Mouse (Mus musculus) thymus, adult 2 months (tissue): ENCODE measurements around the gene Apmap. TPM values are rescaled to one million over a fixed set of nuclear protein-coding genes. Genes with fewer than 3 reads are reported as not detected.

Experiments
- DNase-seq: peaks from one replicate; pipeline ENCODE4 v3.0.0; 2021
- H3K27ac ChIP-seq: fragments of 200-500 bp; 2 replicates; pipeline ENCODE4 v1.5.1; 2012; ENCODE audit warnings: low read length, control low read depth; ENCODE audit not compliant: control insufficient read depth, insufficient read depth
- H3K27me3 ChIP-seq: fragments of 200-500 bp; 2 replicates; pipeline ENCODE4 v1.6.1; 2012; ENCODE audit warnings: mild to moderate bottlenecking, low read length, moderate library complexity, mixed read lengths; ENCODE audit not compliant: control insufficient read depth, insufficient read depth
- H3K36me3 ChIP-seq: fragments of 200-500 bp; 2 replicates; pipeline ENCODE4 v1.6.1; 2012; ENCODE audit warnings: mild to moderate bottlenecking, low read length, moderate library complexity; ENCODE audit not compliant: control insufficient read depth, insufficient read depth
- H3K4me1 ChIP-seq: fragments of 200-500 bp; replicated peaks from 2 replicates; pipeline ENCODE4 v1.6.1; 2012; ENCODE audit warnings: low read length; ENCODE audit not compliant: control insufficient read depth, insufficient read depth
- H3K4me3 ChIP-seq: fragments of 200-500 bp; 2 replicates; pipeline ENCODE4 v1.5.1; 2012; ENCODE audit warnings: mild to moderate bottlenecking, low read length, control low read depth, moderate library complexity; ENCODE audit not compliant: control insufficient read depth, insufficient read depth
- CTCF ChIP-seq: fragments of 200-500 bp; IDR thresholded peaks from 2 replicates; pipeline ENCODE4 v1.5.1; 2012; ENCODE audit warnings: mild to moderate bottlenecking, control low read depth, low read length, moderate library complexity, borderline replicate concordance; ENCODE audit not compliant: control insufficient read depth, poor library complexity, insufficient read depth; ENCODE audit errors: extremely low read depth
- POLR2A ChIP-seq: fragments of 200-500 bp; IDR thresholded peaks from 2 replicates; pipeline ENCODE4 v1.6.1; 2012; ENCODE audit warnings: mild to moderate bottlenecking, low read length, control low read depth, moderate library complexity; ENCODE audit not compliant: control insufficient read depth, poor library complexity, insufficient read depth; ENCODE audit errors: extremely low read depth
- WGBS: fragments of 180-500 bp; shearing (Covaris S2); methylation state at CpG from one replicate; pipeline ENCODE4 v1.1.7; 2018; 5-methylcytosine and 5-hydroxymethylcytosine counted together
- polyA plus RNA-seq: library from polyadenylated mRNA; depleted of rRNA; stranded (reverse); fragments of >200 nt; gene quantifications from 2 replicates; pipeline ENCODE4 v1.2.3, GENCODE M21; 2012; rRNA removed

Apmap gene
- 53.0 and 58.6 TPM in 2 replicates for polyA plus RNA-seq

DNA sequence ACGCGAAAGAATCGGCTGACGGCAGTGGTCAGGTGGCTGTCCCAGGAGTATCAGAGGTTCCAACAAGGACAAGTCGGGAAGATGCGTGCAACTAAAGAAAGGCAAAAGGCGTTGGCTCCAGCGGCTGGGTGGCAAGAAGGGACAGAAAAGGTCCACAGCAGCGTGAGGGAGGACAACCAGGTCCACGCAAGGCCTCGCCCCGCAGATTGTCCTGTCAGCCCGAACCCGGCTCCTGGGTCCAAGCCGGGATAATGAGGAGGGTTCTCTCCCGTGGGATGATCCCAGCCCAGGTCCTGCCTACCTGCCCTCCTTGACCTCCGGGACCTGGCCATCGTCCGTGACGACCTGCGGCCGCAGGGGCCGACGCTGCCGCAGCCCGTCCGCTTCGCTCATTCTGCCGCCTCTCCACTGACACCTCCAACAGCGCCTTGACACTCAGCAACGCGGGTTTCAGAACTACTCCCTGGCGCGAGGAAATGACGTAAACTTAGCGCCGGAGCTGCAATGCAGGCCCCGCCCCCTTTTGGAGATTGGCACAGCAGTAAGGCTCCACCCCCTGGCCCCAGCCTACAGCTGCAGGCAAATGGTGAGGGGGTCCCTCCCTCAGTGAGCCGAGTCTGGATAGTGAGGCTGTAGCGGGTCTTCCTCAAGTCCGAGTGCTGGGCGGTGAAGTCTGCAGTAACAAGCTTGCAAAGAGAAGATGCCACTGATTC, at the start of gene Apmap:
TSS of gene Apmap (minus strand) at position 481 of the 713 bp plus-strand sequence.
- WGBS: under 1% methylated on average over 42 of the region's 42 CpGs
- Histone ChIP-seq H3K4me3 (peak within 1 kb of the TSS; percentile 78), H3K27ac (no peak within 1 kb of the TSS), H3K27me3 (no peaks in the 10 kb centered on the region), H3K4me1 (peaks cover 4% of the 10 kb centered on the region), H3K36me3 (no peaks in the 10 kb centered on the region)
- TF ChIP-seq CTCF: peak; percentile 53; the same call in 1 of the 2 replicates
- peak; percentile 70 for TF ChIP-seq POLR2A
- DNase-seq: peak; percentile 98

DNA sequence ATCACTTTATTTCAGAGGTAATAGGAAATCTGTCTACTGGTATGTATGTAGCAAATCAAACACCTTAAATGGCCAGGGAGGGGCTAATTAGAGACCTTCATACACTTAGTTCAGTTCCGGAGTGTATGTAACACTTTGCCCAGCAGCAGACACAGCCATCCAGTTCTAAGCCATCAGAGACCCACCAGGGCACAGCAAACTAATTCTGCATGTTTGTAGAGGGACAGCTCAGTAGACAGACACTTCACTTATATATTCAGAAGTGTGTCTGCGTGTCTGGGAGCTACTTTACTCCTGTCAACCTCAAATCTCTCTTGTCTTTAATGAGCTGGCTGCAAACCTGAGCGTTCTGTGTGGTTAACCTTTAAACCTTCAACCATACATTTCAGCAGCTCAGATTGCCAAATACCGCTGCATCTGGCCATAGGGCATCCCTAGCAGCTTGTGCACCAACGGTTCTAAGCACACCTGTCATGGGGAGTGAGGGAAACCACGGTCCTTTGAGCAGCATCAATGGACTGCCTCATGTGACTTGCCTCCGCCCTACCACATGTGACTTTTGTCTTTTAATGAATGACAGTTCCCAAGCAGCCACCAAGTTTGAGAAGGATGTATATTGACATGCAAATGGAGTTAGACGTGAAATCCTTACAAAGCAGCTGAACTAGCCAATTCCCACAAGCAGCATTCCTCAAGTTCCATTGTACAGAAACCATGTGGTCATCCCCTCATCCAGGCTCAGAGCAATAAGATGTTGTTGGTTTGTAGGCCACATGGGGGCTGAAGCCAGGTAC, 48.8 kb upstream of the Apmap start:
- peaks cover 25% of the 10 kb centered on the region for H3K36me3 ChIP-seq
- H3K4me3 ChIP-seq: no peak overlapping the region
- 18% methylated on average over 8 of the region's 8 CpGs for WGBS
- peaks cover 6% of the 10 kb centered on the region for H3K4me1 ChIP-seq
- H3K27ac ChIP-seq: no peak overlapping the region
- no peaks in the 10 kb centered on the region for H3K27me3 ChIP-seq
- TF ChIP-seq CTCF (no peak), POLR2A (no peak)
- DNase-seq: peak; percentile 64

DNA sequence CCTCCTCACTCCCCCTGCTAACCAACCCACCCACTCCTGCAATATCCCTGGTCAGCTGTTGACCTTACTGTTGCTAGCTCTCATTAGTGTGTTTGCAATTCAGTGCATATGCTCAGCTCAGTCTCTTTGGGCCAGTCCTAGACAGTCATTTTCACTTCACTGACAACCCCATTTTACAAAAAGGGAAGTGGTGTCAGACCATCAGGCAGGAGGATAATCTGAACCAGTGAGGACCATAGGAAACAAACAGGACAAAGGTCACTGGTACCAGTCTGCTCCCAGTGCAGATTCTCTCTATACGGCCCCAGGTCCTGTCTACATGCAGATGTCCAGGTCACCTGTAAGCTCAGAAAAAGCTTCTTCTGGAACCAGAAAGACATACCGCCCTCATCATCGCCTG, 47.7 kb upstream of the Apmap start:
- H3K4me1 ChIP-seq: peaks cover 10% of the 10 kb centered on the region
- no peak overlapping the region for H3K4me3 ChIP-seq
- no peak for DNase-seq
- TF ChIP-seq POLR2A: no peak
- no peak for TF ChIP-seq CTCF
- WGBS: 100% methylated on average over 3 of the region's 3 CpGs
- peaks cover 25% of the 10 kb centered on the region for H3K36me3 ChIP-seq
- H3K27me3 ChIP-seq: no peaks in the 10 kb centered on the region
- H3K27ac ChIP-seq: no peak overlapping the region

DNA sequence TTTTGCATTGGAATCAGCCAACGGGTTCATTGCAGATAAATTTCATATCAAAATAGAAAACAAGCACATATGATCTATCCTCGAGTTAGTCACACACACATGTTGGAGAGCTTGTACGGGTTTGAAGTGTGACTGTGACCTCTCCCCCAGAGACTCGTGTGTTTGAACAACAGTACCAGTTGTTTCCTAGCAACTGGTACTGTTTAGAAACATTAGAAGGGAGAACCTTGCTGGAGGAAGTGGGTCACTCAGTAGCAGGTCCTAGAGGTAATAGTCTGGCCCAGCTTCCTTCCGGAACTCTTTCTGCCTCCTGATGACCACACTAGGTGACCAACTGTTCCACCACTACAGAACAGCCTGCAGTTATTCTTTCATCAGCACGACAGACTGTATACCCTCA, 46.9 kb upstream of the Apmap start:
- H3K27me3 ChIP-seq: no peaks in the 10 kb centered on the region

DNA sequence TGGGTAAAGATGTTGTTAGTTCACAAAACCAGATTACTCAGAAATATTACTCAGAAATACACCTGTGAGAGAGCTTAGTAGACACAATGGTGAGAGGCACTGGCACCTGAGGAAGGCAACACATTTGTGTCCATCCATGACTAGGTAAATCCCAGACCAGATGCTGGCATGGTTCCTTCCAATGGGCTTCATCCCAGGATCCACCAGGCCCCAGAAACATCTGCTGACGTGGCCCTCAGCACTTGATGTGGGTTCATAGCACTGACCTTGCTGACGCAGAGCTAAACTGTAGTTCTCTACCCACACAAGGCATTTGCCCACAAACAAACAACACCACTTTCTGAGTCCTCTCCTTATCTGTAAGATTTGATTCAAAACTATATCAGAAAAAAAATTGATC, 46.4 kb upstream of the Apmap start:
- no peaks in the 10 kb centered on the region for H3K27me3 ChIP-seq

More for the DNA sequence above, 46.9 kb upstream of the Apmap start:
- peaks cover 25% of the 10 kb centered on the region for H3K36me3 ChIP-seq
- 94% methylated on average over 6 of the region's 6 CpGs for WGBS
- no peak overlapping the region for H3K27ac ChIP-seq
- H3K4me3 ChIP-seq: no peak overlapping the region
- peaks cover 10% of the 10 kb centered on the region for H3K4me1 ChIP-seq
- TF ChIP-seq CTCF: no peak
- no peak for DNase-seq

DNA sequence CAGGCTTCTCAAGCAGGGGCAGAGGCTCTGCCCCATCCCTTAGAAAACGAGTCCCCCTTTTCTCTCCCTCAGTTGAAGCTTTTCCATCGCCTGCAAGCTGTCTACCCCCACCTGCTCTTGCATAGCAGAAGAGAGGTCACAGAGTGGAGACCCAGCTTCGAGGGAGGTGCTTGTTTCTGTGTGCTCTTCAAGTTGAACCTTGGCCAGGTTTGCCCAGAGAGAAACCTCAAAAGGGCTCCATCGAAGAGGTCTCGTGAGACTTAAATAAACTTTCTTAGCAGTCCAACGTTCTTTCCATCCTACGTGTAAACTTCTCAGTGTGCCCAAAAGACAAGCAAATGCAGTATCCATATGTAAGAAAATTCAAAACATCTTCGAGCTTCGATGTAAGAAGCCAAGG, 43.0 kb upstream of the Apmap start:
- H3K36me3 ChIP-seq: no peaks in the 10 kb centered on the region; the same call in 1 of the 2 replicates
- peak overlapping the region; percentile 63; the same call in 1 of the 2 replicates for H3K27ac ChIP-seq
- TF ChIP-seq CTCF: no peak
- no peak for TF ChIP-seq POLR2A
- no peak for DNase-seq
- H3K4me3 ChIP-seq: no peak overlapping the region
- 31% methylated on average over 9 of the region's 9 CpGs for WGBS
- peaks cover 16% of the 10 kb centered on the region for H3K4me1 ChIP-seq
- H3K27me3 ChIP-seq: no peaks in the 10 kb centered on the region

More for the DNA sequence above, 46.4 kb upstream of the Apmap start:
- 91% methylated on average over 2 of the region's 2 CpGs for WGBS
- Histone ChIP-seq H3K4me1 (peaks cover 10% of the 10 kb centered on the region), H3K4me3 (no peak overlapping the region), H3K36me3 (peaks cover 22% of the 10 kb centered on the region), H3K27ac (no peak overlapping the region)
- TF ChIP-seq CTCF (no peak), POLR2A (no peak)
- no peak for DNase-seq
